Mouse (Mus musculus) heart, embryonic 13.5 days (tissue): ENCODE results near the gene March8. TPM values are rescaled to one million over a fixed set of nuclear protein-coding genes. Genes with fewer than 3 reads are reported as not detected.
A peak's percentile ranks its signal among the peaks of the same experiment; 100 is the strongest.

Experiments
- ATAC-seq: fragments of 200-750 bp; cut with Nextera tagmentation; 2 replicates; pipeline ENCODE4 v1.8.0; 2017; ENCODE audit warnings: moderate TSS enrichment; ENCODE audit not compliant: insufficient number of reproducible peaks, low FRiP score, low TSS enrichment; ENCODE audit errors: extremely low read depth
- H3K27ac ChIP-seq: fragments of 300-500 bp; sonication (generic); replicated peaks from 2 replicates; pipeline ENCODE4 v1.5.1; 2015; ENCODE audit warnings: moderate library complexity, mild to moderate bottlenecking, inconsistent platforms
- H3K27me3 ChIP-seq: fragments of 300-500 bp; sonication (generic); replicated peaks from 2 replicates; pipeline ENCODE4 v1.6.1; 2015; ENCODE audit warnings: mild to moderate bottlenecking, inconsistent platforms
- H3K36me3 ChIP-seq: fragments of 300-500 bp; sonication (generic); 2 replicates; pipeline ENCODE4 v1.6.1; 2015; ENCODE audit warnings: mild to moderate bottlenecking, inconsistent platforms
- H3K4me1 ChIP-seq: fragments of 300-500 bp; sonication (generic); 2 replicates; pipeline ENCODE4 v1.6.1; 2015; ENCODE audit warnings: inconsistent platforms
- H3K4me2 ChIP-seq: fragments of 300-500 bp; sonication (generic); 2 replicates; pipeline ENCODE4 v1.6.1; 2015; ENCODE audit warnings: inconsistent platforms, mild to moderate bottlenecking, moderate library complexity
- H3K4me3 ChIP-seq: fragments of 300-500 bp; sonication (generic); 2 replicates; pipeline ENCODE4 v1.5.1; 2015; ENCODE audit warnings: moderate library complexity, mild to moderate bottlenecking, inconsistent platforms
- H3K9ac ChIP-seq: fragments of 300-500 bp; sonication (generic); 2 replicates; pipeline ENCODE4 v1.6.1; 2015; ENCODE audit warnings: inconsistent platforms, mild to moderate bottlenecking, moderate library complexity
- H3K9me3 ChIP-seq: fragments of 300-500 bp; sonication (generic); 2 replicates; pipeline ENCODE4 v1.6.1; 2016; ENCODE audit warnings: inconsistent platforms
- WGBS: fragments of 180-500 bp; shearing (Covaris S2); methylation state at CpG from one replicate; pipeline ENCODE4 v1.1.7; 2015; ENCODE audit warnings: mixed read lengths; 5-methylcytosine and 5-hydroxymethylcytosine counted together
- polyA plus RNA-seq: library from polyadenylated mRNA; unstranded; fragments of >200 nt; fragmentation: Nextera tagmentation; extraction: Ambion mirVana; gene quantifications from 2 replicates; pipeline ENCODE4 v1.2.1, GENCODE M21; 2015

Gene March8
- 22.6 and 25.0 TPM in 2 replicates for polyA plus RNA-seq

DNA sequence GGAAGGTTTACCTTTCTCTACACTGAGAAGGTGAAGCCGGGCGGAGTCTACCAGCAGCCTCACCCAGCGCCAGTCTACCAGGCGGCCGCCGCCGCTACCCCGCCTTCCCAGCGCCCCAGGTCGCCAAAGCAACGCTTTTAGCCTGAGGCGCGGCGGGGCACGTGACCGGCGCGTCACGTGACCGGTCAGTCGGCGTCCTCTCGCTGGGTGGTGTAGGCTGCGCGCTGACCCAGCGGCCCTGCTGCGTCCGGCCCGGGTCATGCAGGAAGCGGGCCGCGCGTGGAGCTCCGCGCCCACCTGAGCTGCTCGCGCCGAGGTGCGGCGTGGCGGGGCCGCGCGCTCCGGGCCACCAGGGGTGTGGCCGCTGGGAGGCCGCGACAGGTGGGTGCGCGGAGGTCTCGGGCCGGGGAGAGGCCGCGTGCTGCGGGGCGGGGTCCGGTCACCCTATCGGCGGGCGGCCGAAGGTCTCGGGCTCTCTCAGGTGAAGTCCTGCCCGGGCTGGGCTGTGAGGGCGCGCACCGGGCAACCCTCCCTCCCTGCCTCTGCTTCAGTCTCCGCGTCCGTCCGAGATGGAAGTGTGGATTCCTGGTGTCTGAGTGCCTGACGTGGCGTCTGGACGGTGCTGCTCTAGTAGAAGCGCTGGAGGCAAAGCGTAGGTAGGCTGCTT is at the start of gene March8:
Gene March8, plus strand, starts transcription at position 190 of the 667 bp plus-strand sequence.
- peak; percentile 96 for ATAC-seq
- Histone ChIP-seq H3K4me2 (peak within 1 kb of the TSS; percentile 77), H3K36me3 (peaks cover 14% of the 10 kb centered on the region; the same call in 1 of the 2 replicates), H3K27ac (peak within 1 kb of the TSS; percentile 68), H3K9me3 (no peaks in the 10 kb centered on the region), H3K4me1 (peaks cover 12% of the 10 kb centered on the region), H3K9ac (peak within 1 kb of the TSS; percentile 92), H3K4me3 (peak within 1 kb of the TSS; percentile 98), H3K27me3 (peaks cover 9% of the 10 kb centered on the region)
- under 1% methylated on average over 75 of the region's 75 CpGs for WGBS

DNA sequence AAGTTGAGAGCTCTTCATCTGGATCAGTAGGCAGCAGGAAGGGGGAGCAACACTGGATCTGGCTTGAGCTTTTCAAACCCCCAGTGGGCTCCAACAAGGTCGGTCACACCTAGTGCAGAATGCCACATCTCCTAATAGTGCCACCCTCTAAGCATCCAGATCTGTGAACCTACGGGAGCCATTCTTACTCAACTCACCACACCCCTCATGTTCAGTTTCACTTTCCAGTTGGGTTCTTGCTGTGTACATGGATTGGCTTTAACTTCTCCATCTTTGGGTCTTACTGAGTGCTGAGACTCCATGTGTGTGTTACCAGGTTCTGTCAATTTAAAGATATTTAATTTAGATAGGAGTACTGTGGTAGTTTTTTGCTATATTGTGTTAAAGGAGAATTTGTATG is 26.4 kb upstream of the March8 start:
- no peak for ATAC-seq
- Histone ChIP-seq H3K36me3 (no peaks in the 10 kb centered on the region), H3K4me2 (no peak overlapping the region), H3K9ac (no peak overlapping the region), H3K27me3 (no peaks in the 10 kb centered on the region), H3K9me3 (no peaks in the 10 kb centered on the region), H3K4me1 (no peaks in the 10 kb centered on the region), H3K27ac (no peak overlapping the region), H3K4me3 (no peak overlapping the region)
- WGBS, result 79% methylated on average over 2 of the region's 2 CpGs

DNA sequence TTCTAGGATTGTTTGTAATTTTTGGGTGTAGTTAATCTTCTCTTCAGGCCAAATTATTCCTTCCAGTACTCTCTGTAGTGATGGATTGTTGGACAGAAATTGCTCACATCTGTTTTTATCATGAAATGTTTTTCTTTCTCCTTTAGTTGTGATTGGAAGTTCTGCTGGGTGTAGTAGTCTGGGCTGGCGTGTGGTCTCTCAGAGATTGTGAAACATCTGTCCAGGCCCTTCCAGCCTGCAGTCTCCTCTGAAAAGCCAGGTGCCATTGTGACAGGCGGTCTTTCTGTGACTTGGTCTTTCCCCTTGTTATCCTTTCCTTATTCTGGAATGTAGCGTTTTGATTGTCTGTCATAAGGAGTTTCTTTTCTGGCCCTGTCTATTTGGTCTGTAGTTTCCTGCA is 18.6 kb upstream of the March8 start:
- no peak for ATAC-seq
- no peaks in the 10 kb centered on the region for H3K4me1 ChIP-seq
- no peak overlapping the region for H3K27ac ChIP-seq
- H3K27me3 ChIP-seq, result no peaks in the 10 kb centered on the region
- H3K9me3 ChIP-seq, result no peaks in the 10 kb centered on the region
- H3K36me3 ChIP-seq, result no peaks in the 10 kb centered on the region
- no peak overlapping the region for H3K9ac ChIP-seq
- no peak overlapping the region for H3K4me3 ChIP-seq
- no peak overlapping the region for H3K4me2 ChIP-seq
- 66% methylated on average over 3 of the region's 3 CpGs for WGBS

DNA sequence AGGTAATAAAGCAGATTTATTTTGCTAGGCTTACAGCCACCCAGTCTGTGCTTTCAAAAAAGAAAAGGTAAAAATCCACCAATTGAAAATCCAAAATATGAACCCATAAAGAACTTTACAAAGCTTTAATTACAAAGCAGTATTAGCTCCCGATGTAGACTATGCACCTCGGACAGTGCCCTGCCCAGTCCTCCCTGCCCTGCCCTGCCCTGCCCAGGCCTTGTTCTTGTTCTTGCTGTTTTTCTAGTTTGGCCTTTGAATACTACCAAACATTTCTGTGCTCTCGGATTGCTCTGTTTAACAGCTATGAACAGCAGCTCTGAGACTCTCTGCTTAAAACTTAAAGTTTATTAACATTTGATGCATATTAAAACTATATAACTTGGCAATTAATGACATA is 11.2 kb upstream of the March8 start:
- Histone ChIP-seq H3K9ac (no peak overlapping the region), H3K4me3 (no peak overlapping the region), H3K9me3 (no peaks in the 10 kb centered on the region), H3K27ac (no peak overlapping the region), H3K27me3 (no peaks in the 10 kb centered on the region), H3K4me2 (no peak overlapping the region), H3K4me1 (no peaks in the 10 kb centered on the region), H3K36me3 (no peaks in the 10 kb centered on the region)
- 77% methylated on average over 3 of the region's 3 CpGs for WGBS
- ATAC-seq, result no peak

DNA sequence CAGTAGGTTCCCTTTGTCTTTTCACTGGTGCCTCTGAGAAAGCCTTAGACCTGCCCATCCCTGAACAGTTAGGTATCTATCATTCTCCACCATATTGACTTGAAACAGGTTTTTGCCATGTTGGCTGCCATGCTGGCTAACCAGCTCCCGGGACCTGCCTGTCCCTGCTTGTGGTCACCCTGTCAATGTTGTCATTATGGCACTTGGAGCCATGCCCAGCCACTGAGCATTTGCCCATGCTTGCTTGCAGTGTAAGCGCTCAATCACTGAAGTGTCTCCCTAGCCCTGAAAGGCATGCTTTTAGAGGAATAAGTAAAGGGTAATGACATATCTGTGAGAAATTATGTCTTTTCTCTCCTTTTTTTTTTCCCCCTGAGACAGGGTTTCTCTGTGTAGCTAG is 6.4 kb upstream of the March8 start:
- peaks cover 6% of the 10 kb centered on the region for H3K27me3 ChIP-seq

DNA sequence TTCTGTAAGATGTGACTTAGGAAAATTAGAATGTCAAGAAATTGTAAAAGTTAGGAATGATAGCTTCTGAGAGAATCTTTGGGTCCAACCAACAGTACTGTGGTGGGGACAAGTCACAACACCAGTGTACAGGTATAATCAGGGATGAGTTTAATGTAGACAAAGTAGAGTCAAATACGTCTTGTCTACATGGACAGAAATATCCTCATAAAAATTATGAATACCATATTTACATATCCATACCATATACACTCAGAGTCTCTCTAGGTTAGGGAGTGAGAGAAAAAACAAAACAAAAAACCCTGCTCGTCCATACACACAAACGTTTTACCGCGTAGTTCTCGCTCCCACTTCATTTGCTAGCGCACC is 374 bp upstream of the March8 start:
- WGBS, result 3% methylated on average over 7 of the region's 7 CpGs
- Histone ChIP-seq H3K27ac (no peak overlapping the region), H3K9ac (peak overlapping the region; percentile 92), H3K4me1 (peaks cover 12% of the 10 kb centered on the region), H3K27me3 (peaks cover 9% of the 10 kb centered on the region), H3K36me3 (peaks cover 14% of the 10 kb centered on the region; the same call in 1 of the 2 replicates), H3K4me3 (peak overlapping the region; percentile 98), H3K9me3 (no peaks in the 10 kb centered on the region), H3K4me2 (peak overlapping the region; percentile 77)
- no peak for ATAC-seq

More for the DNA sequence above, 6.4 kb upstream of the March8 start:
- Histone ChIP-seq H3K27ac (no peak overlapping the region), H3K36me3 (no peaks in the 10 kb centered on the region), H3K4me2 (no peak overlapping the region), H3K9ac (no peak overlapping the region), H3K4me3 (no peak overlapping the region), H3K9me3 (no peaks in the 10 kb centered on the region), H3K4me1 (no peaks in the 10 kb centered on the region)
- ATAC-seq, result no peak
- WGBS, result 82% methylated on average over 2 of the region's 2 CpGs

DNA sequence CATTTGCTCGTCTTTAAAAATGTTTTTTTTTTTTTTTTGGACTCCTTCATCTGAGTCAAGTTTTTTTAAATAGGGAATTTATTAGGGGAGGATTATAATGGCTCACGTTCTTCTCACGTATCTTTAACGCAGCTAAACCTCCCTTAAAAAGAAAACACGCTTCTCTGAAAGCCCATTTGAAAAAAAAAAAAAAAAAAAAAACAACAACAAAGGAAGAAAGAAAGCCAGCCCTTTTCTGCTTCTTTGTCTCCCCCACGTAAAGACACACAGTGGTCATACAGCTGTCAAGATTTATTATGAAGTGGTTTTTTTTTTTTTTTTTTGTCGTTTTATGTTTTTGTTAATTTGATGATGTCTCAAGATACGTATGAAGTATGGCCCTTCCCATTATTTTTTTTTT is 696 bp downstream of the March8 start:
- Histone ChIP-seq H3K4me3 (peak overlapping the region; percentile 98), H3K4me2 (peak overlapping the region; percentile 77), H3K27me3 (peaks cover 9% of the 10 kb centered on the region), H3K4me1 (peaks cover 12% of the 10 kb centered on the region), H3K27ac (peak overlapping the region; percentile 68), H3K9ac (peak overlapping the region; percentile 92), H3K9me3 (no peaks in the 10 kb centered on the region), H3K36me3 (peaks cover 14% of the 10 kb centered on the region; the same call in 1 of the 2 replicates)
- 9% methylated on average over 8 of the region's 8 CpGs for WGBS
- ATAC-seq, result no peak

DNA sequence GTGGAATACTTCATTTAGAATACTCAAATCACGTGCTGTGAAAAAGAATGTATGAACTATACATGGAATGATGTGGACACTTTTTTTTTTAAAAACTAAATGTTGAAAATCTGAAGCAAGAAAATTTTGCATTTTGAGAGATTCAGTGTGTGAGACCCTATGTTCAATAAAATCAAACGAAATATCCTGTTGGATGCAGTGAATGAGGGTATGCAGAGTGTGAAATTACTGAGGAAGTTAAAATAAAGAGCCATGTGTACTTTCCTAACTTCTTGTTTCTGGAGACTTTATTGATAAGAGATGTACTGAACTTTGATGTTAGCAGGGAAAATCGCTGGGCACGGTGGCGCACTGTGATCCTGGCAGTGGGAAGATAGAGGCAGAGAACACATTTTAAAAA is 1.3 kb downstream of the March8 start:
- Histone ChIP-seq H3K4me2 (peak overlapping the region; percentile 77), H3K4me3 (peak overlapping the region; percentile 98), H3K27ac (no peak overlapping the region), H3K36me3 (peaks cover 14% of the 10 kb centered on the region; the same call in 1 of the 2 replicates), H3K9me3 (no peaks in the 10 kb centered on the region), H3K9ac (0 out of 2 replicates have a peak overlapping the region, but pooled peaks have one; percentile 37), H3K4me1 (peaks cover 12% of the 10 kb centered on the region), H3K27me3 (peaks cover 9% of the 10 kb centered on the region)
- 70% methylated on average over 5 of the region's 5 CpGs for WGBS
- ATAC-seq, result no peak

DNA sequence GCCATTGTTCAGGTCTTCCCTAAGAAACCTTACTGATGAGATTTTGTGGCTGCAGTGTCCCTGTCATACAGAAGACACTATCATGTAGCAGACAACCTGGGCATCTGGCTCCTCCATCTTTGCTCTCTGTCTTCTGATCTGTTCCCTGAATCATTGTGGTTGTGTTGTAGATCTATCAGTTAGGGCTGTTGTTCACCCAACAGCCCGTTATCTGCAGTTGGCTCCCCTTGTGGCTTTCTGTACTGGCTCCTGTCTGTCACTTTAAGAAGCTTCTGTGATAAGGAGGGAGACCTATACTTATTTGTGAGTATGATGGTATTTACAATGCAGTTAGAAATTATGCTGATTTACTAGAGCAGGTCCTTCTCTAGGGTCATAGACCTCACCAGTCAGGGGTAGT is 2.7 kb downstream of the March8 start:
- Histone ChIP-seq H3K4me1 (peaks cover 12% of the 10 kb centered on the region), H3K27me3 (peaks cover 9% of the 10 kb centered on the region), H3K36me3 (peaks cover 14% of the 10 kb centered on the region; the same call in 1 of the 2 replicates), H3K4me2 (peak overlapping the region; percentile 16; the same call in 1 of the 2 replicates), H3K27ac (no peak overlapping the region), H3K9me3 (no peaks in the 10 kb centered on the region), H3K4me3 (no peak overlapping the region), H3K9ac (no peak overlapping the region)
- ATAC-seq, result no peak
- WGBS, result 69% methylated on average over 1 of the region's 1 CpGs

DNA sequence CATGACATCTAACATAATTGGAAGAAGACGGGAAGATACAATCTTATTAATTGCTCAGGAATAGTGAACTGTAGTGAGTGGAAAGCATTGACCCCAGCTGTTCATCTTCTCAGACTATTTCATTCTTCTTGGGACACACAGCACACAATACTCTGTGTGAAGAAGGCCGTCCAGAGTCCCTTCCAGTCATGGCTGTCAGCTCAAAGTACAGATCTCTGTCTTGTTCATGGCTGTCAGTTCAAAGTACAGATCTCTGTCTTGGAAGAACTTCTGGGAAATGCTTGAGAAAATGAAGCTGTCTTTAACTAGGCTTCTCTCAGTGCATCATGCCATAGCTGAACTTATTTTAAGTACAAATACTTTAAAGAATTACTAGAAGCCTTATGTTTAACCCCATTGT is 10.1 kb downstream of the March8 start:
- Histone ChIP-seq H3K27ac (no peak overlapping the region), H3K36me3 (no peaks in the 10 kb centered on the region), H3K4me3 (no peak overlapping the region), H3K4me1 (peaks cover 15% of the 10 kb centered on the region), H3K4me2 (no peak overlapping the region), H3K9me3 (no peaks in the 10 kb centered on the region), H3K9ac (no peak overlapping the region), H3K27me3 (no peaks in the 10 kb centered on the region)
- no peak for ATAC-seq
- WGBS, result 89% methylated on average over 2 of the region's 2 CpGs

DNA sequence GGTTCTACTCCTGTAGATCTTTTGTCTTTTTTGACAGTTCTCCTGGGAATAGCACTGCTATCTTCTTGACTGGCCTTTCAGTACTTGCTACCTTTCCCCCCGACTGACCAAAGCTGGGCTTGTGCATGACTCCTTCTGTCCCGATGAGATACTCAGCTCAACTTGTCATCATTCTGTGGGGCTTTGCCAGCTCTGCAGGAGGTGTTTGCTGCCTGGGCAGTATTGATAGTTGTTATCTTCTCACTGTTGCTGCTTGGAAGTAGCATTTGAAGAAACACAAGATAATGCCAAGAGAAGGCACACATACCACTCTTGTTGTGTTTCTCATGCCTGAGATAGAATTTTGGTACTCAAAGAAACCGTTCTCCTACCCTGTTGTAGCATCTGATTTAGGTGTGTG is 12.2 kb downstream of the March8 start:
- no peak for ATAC-seq
- Histone ChIP-seq H3K4me3 (no peak overlapping the region), H3K4me1 (peaks cover 18% of the 10 kb centered on the region), H3K27me3 (no peaks in the 10 kb centered on the region), H3K4me2 (no peak overlapping the region), H3K9ac (no peak overlapping the region), H3K27ac (0 out of 2 replicates have a peak overlapping the region, but pooled peaks have one; percentile 12), H3K9me3 (no peaks in the 10 kb centered on the region), H3K36me3 (no peaks in the 10 kb centered on the region)
- WGBS, result 23% methylated on average over 3 of the region's 3 CpGs

DNA sequence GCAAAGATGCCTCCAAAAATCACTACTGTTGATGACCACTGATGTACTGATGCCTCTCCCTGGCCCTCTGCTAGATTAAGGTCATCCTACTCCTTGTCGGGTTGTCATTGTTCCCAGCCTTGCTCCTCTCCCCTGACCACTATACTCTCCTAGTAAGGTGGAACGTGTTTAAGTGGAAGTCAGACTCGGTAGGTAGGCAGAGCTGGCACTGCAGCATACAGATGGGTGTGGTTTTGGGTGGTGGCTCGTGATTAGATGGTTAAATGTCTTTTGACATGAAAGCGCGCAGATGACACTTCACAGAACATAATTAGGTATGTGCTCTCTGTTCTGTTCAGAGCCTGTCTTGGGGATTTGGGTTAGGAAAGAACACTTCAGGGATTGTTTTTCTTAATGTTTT is 12.8 kb downstream of the March8 start:
- no peak for ATAC-seq
- H3K36me3 ChIP-seq, result no peaks in the 10 kb centered on the region
- no peak overlapping the region for H3K9ac ChIP-seq
- peaks cover 18% of the 10 kb centered on the region for H3K4me1 ChIP-seq
- no peak overlapping the region for H3K4me3 ChIP-seq
- no peak overlapping the region for H3K27ac ChIP-seq
- H3K9me3 ChIP-seq, result no peaks in the 10 kb centered on the region
- 61% methylated on average over 6 of the region's 6 CpGs for WGBS
- H3K4me2 ChIP-seq, result peak overlapping the region; percentile 14; the same call in 1 of the 2 replicates
- H3K27me3 ChIP-seq, result no peaks in the 10 kb centered on the region
